Mouse (Mus musculus) urinary bladder, postnatal 10 days (tissue): Measurements from ENCODE around the gene Msh5.
"Not testable (repeated sequence)": the region's sequence is repeated elsewhere in the genome, so short reads cannot be mapped to it uniquely, and the experiment has no call there.

Experiments
- DNase-seq: peaks from one replicate; pipeline ENCODE4 v3.0.0; 2022; ENCODE audit warnings: low spot score

The Msh5 gene

DNA sequence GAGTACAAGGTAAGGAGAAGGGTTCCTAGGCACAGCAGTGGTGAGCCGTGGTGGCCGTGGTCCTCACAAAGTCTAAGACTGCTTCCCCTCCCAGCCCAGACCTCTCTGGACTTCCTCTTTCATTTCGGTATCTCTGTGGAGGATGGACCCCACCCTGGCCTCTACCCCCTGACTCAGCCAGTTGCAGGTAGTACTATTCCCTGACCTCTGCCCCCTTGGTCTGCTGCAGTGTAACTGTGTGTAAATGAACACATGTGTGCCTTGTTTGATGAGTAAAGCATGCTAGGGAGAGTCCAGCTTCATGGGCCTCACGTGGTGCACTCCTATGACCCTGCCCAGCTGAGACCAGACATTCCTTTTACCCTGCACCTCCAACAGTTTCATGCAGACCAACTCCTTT is 22.8 kb downstream of the Msh5 start:
- no peak for DNase-seq

DNA sequence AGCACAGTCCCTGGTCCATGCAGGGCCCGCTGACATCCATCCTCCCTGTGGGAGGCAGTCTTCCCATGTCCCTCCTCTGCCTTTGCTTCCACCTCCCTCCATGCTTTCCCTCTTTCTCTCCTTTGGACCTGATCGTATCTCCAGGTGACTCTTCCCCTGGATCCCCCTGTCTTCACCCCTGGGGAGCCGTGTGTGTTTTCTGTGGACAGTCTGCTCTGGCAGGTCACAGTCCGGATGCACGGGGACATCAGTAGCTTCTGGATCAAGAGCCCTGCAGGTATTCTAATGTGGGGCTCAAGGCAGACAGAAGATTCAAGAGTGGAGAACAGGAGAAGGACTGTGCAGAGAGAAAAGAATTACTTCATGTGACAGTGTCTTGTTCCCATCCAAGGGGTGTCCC is 23.3 kb downstream of the Msh5 start:
- no peak for DNase-seq

DNA sequence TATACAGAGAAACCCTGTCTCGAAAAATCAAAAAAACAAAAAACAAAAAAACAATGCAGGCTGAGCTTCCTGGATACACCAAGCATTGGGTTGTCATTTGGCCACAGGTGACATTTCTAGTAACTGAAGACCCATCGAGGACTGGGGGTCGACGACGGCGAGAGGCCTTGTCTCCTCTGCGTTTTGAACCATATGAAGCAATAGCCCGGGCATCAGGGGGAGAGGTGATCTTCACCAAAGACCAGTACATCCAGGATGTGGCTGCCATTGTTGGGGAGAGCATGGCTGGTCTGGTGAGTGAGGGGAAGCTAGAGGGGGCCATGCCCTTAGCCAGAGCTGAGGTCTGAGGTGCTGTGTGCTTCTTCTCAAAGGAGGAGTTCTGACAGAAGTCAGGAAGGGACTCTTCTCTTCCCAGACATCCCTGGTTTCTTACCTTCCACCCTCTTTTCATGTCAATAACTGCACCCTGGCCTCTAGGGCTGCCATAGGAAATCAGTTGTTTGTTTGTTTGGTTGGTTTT is 23.9 kb downstream of the Msh5 start:
- DNase-seq, result no peak

DNA sequence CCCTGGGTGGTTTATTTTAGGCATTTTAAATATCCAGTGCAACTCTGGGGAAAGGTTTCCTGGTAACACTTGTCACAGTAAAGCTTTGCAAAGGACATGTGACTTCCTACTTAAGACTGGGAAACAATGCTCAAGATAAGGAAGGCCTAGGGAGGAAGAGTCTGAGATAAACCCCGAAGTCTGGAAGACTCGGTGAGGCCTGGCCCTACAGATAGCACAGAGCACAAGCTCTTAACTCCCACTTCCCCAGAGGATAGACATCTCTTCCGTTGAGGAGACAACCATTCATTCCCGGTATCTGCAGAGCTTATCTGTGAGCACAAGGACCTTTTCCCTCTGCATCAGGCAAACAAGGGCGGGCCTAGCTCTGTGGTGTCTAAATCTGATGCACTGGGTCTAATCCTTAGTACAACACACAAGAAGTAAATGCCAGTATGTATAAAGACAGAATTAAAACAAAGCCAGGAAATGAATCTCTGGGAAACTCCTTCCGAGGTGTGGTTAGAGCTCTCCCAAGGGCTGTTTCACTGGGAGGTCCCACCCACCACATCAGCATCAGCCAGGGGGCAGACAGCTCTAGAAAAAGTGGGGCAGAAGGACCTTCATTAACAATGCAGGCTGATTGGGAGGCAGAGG is 24.6 kb downstream of the Msh5 start:
- DNase-seq, result no peak

DNA sequence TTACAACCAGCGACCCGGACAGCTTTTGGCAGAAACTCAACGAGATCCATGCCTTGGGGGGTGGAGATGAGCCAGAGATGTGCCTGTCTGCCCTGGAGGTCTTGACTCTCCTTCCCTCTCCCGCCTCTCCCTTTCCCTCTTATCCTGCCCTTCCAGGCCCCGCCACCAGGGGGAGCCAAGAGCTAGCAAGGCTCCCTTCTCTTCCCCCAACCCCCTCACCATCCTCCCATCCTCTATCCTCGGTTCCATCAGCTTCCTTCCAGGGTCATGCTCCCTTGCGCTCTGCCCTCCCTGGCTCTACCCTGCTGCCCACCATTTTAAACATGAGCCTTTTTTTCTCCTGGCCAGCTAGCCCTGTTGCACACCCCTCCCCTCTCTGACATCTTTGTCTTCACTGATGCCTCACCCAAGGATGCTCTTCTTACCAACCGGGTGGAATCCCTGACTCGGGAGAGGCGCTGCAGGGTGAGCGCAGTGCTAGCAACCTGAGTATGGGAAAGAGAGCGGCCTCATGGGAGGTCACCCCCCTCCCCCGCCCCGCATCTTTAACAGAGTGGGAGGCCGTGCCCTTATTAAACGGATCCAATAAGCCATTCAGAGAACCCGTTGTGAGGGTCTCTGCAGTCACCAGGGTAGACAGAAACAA is 25.3 kb downstream of the Msh5 start:
- DNase-seq, result peak; percentile 67

DNA sequence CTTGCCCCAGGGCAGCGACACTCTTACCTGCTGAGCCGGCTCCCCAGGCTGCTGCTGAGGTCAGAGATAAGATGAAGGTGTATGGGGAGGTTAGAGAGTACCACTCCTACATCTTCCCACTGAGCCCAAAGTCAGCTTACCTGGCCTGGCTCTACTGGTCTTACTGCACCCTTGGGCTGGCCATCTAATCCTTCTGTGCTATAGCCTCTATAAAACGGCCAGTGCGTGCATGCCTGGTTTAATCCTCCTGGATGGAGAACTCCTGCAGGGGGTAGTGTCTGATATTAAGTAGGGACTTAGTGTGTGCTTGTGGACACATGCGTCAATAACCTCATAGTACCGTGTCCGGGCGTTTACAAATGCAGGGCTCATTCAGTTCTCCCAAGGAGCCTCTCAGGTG is 26.0 kb downstream of the Msh5 start:
- no peak for DNase-seq

DNA sequence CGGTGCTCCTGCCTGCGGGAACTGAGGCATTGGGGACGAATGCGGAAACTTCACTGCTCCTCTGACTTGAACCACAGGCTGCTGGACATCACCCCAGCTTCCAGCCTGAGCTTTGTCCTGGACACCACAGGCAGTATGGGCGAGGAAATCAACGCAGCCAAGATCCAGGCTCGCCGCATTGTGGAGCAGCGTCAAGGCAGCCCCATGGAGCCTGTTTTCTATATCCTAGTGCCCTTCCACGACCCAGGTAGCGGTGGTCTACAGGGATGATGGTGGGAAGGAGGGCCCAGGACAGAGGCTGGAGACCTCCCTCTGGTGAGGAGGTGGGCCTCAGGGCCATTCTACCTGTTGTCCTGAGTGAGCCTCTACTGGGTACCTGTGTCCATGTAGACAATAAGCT is 26.7 kb downstream of the Msh5 start:
- DNase-seq, result no peak

DNA sequence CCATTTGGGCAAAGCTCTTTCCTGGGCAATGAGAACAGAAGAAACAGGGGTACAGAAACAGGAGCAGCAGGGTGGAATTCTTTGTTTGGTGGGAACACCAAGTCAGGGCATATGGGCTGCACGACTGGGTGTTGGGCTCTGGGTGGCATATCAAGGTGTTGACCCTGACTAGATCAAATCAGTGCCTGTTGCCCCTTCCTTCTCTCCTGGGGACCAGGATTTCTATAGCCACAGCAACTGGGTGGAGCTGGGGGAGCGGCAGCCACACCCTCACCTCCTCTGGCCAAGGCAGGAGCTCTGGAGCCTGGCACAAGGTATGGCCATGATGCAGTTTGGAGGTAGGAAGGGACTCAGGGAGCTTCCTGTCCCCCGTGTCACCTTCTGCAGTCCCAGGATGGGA is 28.4 kb downstream of the Msh5 start:
- no peak for DNase-seq

DNA sequence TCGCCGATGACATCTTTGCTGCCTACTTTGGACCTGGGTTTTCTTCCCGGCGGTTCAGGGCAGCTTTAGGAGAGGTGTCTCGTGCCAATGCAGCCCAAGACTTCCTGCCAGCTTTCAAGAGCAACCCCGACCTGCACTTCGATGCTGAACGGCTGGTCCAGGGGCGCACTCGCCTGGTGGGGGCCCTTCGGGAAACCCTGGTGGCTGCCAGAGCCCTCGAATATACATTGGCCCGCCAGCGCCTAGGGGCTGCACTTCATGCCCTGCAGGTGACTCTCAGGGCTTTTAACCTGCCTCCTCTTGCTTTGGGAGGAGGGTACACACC is 28.9 kb downstream of the Msh5 start:
- DNase-seq, result no peak

DNA sequence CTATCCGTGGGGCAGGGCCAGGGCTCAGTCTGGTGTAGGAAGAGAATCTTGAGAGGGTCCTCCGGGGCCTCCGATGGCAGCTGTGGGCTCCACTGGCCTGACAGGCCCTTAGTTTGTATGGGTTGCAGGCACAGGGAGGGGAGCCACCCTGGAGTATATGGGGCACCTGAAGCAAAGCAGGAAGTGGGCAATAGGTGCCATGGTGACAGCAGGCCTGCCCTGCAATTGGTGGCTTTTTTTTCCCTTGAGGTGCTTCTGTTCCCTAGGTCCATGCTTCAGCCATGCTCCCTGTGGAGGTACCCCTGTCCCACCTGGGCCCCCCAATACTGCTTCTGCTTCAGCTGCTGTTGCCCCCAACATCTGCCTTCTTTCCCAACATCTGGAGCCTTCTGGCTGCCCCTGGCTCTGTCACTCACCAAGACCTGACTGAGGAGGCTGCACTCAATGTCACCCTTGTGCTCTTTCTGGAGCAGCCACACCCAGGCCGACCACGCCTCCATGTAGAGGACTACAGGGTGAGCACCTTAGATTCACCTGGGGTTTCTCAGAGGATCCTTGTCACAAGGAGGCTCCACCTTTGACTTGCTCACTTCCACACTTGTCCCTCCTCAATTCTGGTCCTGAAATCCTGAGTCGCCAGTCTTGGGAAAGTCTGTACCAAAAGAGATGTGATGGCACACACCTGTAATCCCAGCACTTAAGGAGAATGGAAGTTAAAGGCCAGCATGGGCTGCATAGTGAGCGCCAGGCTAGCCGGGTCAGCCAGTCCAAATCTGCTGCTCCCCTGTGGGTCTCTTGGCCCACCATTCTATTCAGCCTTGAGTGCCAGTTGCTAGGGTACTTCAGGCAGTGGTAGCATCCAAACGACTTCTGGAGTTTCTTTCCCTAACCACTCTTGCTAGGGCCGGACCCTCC is 29.5 kb downstream of the Msh5 start:
- DNase-seq, result no peak

DNA sequence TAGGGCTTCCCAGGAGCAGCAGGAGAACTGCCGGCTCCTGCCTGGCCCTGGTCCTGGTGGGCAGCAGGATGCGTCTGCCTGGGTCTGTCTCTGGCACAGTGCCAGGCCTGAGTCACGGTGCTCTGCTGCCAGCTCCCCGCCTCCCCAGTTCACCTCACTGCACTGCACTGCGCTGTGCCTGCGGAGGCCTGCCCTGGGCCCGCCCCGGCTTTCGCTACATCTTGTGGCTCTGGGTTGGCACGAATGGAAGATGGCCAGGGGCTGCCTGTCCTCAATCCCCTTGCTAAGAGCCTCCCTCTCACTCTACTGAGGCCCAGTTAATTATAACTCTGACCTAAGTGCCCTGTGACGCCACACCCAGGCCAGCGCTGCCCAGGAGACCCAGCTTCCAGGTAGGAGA is 30.2 kb downstream of the Msh5 start, which contains the start of gene Vwa7:
Gene Vwa7, plus strand, starts transcription at position 204 of the 400 bp plus-strand sequence.
- no peak for DNase-seq

DNA sequence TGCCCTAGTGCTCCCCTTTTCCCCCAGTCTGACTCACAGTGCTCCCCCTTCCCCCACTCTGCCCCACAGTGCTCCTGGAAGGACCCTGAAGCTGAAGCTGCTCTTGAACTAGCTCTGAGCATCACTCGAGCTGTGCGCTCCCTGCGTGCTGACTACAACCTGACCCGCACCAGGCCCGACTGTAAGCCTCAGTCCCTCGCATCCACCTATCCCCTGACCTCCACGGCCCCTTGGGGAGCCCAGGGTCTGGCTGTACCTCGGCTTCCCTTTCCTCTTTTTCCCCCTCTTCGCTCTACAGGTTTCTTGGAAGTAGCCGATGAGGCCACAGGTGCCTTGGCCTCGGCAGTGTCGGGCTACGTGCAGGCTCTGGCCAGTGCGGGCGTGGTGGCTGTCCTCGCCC is 31.2 kb downstream of the Msh5 start:
- DNase-seq, result no peak

DNA sequence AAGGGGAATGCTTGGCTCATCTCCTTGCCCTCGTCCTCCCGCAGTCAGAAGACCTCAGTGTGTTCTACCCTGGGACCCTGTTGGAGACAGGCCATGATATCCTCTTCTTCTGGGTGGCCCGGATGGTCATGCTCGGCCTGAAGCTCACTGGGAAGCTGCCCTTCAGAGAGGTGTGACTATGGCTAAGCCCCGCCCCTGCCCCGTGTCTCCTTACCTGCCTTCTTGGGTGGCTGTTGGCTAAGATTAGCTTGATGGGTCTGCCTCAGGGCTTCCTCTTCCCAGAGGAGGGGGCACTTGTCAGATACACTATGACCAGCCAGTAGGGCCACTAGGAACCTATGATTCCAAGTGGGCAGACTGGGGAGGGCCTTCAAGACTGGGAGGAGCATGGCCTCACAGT is 33.3 kb downstream of the Msh5 start:
- DNase-seq, result no peak

DNA sequence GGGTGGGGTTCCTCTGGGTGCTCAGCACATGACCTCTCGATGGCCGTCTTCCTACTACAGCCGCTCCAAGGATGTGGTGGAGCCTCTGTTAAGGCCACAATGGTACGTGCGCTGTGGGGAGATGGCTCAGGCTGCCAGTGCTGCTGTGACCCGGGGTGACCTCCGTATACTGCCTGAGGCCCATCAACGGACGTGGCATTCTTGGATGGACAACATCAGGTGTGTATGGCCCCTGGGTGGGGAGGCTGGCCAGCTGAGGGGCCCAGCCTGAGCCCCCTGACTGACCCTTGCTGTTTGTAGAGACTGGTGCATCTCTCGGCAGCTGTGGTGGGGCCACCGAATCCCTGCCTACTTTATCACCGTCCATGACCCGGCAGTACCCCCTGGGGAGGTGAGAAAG is 34.1 kb downstream of the Msh5 start:
- DNase-seq, result no peak

DNA sequence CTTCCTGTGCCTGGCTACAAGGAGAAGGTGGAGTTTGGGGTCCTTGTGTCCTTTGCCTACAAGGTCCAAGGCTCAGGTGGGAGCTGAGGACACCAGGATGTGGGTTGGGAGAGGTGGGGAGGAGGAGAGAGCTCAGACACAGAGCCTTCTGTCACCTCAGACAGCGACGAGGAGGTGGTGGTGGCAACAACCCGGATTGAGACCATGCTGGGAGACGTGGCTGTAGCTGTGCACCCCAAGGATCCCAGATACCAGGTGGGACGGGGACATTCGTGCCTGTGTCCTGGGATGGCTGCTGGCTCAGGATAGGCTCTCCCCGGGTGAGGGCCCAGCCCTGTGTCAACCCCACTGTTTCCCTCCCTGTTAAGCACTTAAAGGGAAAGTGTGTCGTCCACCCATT is 35.1 kb downstream of the Msh5 start:
- no peak for DNase-seq

DNA sequence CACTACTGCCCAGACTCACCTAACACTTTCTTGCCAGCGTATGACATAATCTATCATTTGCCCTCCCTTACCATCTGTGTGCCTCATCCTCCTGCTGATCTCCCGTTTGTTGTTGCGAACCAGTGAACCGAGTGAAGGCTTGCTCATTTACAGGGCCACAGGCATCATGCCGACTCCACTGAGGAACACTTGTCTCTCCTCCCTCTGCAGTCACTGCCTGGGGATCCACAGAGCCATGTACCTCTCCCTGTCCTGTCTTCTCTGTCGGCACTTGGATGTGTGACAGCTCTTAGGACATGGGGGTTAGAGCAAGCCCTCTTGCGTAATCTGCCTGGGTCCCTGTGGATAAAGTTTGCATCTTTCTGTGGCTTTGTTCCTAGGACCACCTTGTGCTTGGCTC is 37.0 kb downstream of the Msh5 start:
- DNase-seq, result no peak

DNA sequence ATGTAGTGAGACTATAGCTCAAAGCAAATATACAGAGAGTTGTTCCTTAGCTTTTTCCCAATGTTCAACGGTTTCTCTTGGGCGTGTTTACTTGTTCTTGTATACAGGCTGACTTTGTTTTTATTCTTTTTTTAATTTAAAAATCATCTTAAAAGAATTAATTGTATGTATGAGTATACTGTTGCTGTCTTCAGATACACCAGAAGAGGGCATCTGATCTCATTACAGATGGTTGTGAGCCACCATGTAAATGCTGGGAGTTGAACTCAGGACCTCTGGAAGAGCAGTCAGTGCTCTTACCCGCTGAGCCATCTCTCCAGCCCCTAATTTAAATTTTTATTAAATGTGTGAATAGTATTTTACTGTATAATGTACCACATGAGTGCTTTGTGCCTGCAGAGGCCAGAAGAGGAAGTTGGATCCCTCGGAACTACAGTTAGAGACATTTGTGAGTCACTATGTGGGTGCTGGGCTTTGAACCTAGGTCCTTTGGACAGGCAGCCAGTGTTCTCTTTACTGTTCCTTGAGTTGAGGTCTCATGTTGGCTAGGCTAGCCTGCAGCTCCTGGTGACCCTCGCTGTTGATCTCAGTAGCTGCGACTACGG is 39.1 kb downstream of the Msh5 start:
- no peak for DNase-seq

DNA sequence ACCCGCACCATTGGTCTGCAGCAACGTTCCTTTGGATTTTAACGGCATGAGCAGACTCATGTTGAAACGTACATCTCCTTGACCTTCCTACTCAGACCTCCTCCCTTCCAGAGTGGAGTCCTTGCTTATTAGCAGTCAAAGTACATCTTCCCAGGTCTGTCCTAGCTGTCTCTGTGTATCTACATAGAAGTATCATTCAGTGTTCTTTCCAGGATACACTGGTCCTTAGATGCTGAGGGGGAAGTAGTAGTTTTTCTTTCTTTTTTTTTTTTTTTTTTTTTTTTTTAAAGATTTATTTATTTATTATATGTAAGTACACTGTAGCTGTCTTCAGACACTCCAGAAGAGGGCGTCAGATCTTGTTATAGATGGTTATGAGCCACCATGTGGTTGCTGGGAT is 40.6 kb downstream of the Msh5 start:
- DNase-seq, result not testable (repeated sequence)

DNA sequence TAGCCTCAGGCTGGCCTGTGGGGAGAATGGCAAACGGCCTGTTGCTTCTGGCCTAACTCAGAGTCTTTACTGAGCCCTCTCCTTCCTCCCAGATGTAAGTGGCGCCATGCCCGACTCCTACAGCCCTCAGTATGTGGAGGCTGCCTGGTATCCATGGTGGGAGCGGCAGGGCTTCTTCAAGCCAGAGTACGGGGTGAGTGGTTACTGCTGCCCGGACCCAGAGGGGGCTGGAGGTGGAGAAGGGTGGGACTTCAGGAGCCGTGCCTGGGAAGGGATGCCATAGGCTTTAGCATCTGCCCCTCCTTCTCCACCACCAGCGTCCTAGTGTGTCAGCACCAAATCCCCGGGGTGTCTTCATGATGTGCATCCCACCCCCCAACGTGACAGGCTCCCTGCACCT is 41.4 kb downstream of the Msh5 start:
- no peak for DNase-seq

DNA sequence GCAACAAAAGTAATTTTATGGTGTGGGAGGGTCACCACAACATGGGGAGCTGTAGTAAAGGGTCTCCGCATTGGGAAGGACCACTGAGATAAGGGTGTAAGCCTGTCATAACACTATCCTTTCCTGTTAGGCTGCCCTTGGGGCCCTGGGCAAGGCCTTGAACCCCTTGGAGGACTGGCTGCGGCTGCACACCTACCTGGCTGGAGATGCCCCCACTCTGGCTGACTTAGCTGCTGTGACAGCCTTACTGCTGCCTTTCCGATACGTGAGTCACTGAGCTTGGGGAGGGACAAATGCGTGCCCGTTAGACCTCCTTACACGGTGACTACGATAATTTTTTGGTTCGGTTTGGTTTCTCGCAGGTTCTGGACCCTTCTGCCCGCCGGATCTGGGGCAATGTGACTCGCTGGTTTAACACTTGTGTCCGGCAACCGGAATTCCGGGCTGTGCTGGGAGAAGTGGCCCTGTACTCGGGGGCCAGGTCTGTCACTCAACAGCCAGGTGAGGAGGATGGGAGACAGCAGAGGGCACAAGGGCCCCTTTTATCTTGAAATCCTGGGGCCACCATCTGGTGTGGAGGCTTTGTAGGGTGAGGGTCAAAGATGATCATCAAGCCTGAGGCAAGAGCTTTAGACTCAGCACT is 42.3 kb downstream of the Msh5 start:
- DNase-seq, result no peak

DNA sequence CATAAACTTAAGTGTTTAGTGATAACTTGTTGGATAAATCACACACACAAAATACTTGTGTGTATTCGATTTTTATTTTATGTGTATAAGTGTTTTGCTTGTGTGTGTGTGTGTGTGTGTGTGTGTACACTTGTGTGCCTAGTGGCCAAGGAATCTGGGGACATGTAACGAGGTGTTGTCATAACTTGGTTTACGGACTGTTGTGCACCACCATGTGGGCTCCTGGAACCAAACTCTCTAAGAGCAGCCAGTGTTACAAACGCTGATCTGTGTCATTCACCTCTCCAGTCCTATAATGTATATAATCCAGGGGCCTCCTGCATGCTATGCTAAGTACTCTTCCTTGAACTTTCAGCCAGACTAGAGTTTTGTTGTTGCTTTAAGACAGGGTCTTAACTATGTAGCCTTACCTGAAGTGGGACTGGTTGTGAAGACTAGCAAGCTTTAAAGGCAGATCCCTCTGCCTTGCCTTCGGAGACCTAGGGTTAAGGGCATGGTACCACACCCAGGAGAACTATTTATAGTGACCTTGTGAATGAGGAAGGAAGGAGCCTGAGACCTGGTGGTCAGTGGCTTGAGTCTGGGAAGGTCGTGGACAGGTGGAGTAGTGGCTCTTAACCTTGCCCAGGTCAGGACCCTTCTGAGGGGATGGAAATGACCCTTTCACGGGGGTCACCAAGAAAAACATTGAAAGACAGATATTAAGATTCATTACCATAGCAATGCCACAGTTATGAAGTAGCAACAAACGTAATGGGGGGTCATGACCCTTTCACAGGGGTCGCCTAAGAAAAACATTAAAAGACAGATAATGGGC is 43.3 kb downstream of the Msh5 start:
- no peak for DNase-seq
